Mouse (Mus musculus): ENCODE measurements at regions not wholly inside any gene's neighbourhood (a gene's known extent, or its start where the extent isn't known, plus 50 kb on each side); places are given as distances from the start of the nearest gene placed in this dataset.
"Not testable (repeated sequence)": the region's sequence is repeated elsewhere in the genome, so short reads cannot be mapped to it uniquely, and the experiment has no call there.

DNA sequence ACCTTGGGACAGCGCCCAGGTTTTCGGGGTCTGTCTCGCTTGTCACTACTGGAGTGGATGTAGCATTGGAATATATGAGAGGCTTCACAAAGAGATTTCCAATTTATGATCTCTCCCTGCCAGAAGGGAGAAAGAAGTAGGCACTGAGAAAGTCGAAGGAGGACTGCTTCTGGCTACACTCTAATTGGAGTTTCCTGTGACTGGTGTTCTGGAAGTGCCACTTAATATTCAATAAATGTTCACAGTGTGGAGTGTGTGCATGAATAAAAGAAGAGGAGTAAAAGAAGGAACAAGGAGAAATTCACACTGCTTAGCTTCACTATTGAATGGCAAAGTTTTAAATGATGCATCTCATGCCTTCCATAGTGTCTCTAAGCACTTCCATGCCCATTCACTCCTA, 77.1 kb upstream of the Arhgap42 start:
- no peaks in the 10 kb centered on the region for H3K4me1 ChIP-seq (ENCODE audit: control insufficient read depth in 1 of 2, insufficient read depth in 2 of 2)
- H3K4me2 ChIP-seq (ENCODE audit: insufficient read depth, low read depth, poor library complexity, severe bottlenecking), result no peak overlapping the region
- in situ Hi-C loops (cut with MboI; ENCODE audit: low pct_ligation_motif_present, low pct_unique_long_range_greater_than_20kb, low sequenced_read_pairs) (no loop called here), dilution Hi-C loops (cut with MboI; ENCODE audit: extremely low pct_ligation_motif_present, extremely low pct_unique_long_range_greater_than_20kb, low sequenced_read_pairs) (no loop called here)
- no peaks in the 10 kb centered on the region for H3K27me3 ChIP-seq (replicated peaks)
- H3K27ac ChIP-seq (ENCODE audit: insufficient read depth, low read depth), result no peak overlapping the region
- no peak overlapping the region for H3K9ac ChIP-seq (ENCODE audit: insufficient read depth, low read depth)
- TF ChIP-seq USF2 (conservative IDR thresholded peaks at IDR 0.05; ENCODE audit: low read depth, low read length) (no peak), ZNF384 (IDR thresholded peaks at IDR 0.05; ENCODE audit: low read depth, low read length) (no peak), MEF2A (IDR thresholded peaks at IDR 0.05; ENCODE audit: borderline replicate concordance, low read depth, low read length) (no peak)
- no peak for DNase-seq (ENCODE audit: extremely low read depth)
- no peaks in the 10 kb centered on the region for H3K36me3 ChIP-seq (replicated peaks in 1 of 2; ENCODE audit: control insufficient read depth in 1 of 2, insufficient read depth in 1 of 2, low read length in 1 of 2)
- no peak overlapping the region for H3K4me3 ChIP-seq (replicated peaks in 1 of 3; ENCODE audit: low read depth in 2 of 3, low read length in 2 of 3, poor library complexity in 1 of 3)
- no peaks in the 10 kb centered on the region for H3K79me2 ChIP-seq (replicated peaks; ENCODE audit: control insufficient read depth, extremely low read depth, insufficient read depth, poor library complexity, severe bottlenecking)
- H3K9me3 ChIP-seq (replicated peaks; ENCODE audit: low read length), result peaks cover 47% of the 10 kb centered on the region

DNA sequence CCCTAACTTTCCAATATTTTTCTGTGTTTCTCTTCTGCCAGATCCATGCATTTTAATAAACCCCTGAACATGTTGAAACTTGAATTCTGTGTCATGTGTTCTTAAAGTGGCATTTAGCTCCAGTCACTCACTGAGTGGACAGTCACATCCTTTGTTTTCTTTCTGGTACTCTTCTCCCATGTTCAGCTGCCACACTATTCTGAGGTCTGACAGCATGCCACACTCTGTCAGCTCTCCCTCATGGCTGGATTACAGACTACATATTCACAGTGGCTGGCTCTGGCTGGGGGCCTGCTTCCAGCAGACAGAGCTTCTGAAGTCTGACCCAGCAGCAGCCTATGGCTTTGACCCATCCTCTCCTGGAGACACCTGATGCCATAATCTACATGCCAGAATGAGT, 73.4 kb upstream of the Arhgap42 start:
- no peaks in the 10 kb centered on the region for H3K36me3 ChIP-seq (replicated peaks in 1 of 2; ENCODE audit: control insufficient read depth in 1 of 2, insufficient read depth in 1 of 2, low read length in 1 of 2)
- TF ChIP-seq CHD2 (IDR thresholded peaks at IDR 0.05; ENCODE audit: low read length), result no peak
- TF ChIP-seq NELFE (IDR thresholded peaks at IDR 0.05; ENCODE audit: low read depth, low read length), result no peak
- TF ChIP-seq POLR2A (IDR thresholded peaks at IDR 0.05; ENCODE audit: low read depth, low read length), result no peak
- no peak overlapping the region for H3K4me2 ChIP-seq (ENCODE audit: insufficient read depth, low read depth, poor library complexity, severe bottlenecking)
- no peak overlapping the region for H3K27ac ChIP-seq (ENCODE audit: insufficient read depth, low read depth)
- H3K27me3 ChIP-seq (replicated peaks), result no peaks in the 10 kb centered on the region
- DNase-seq (ENCODE audit: extremely low read depth), result no peak
- in situ Hi-C loops (cut with MboI; ENCODE audit: low pct_ligation_motif_present, low pct_unique_long_range_greater_than_20kb, low sequenced_read_pairs), result no loop called here
- no peaks in the 10 kb centered on the region for H3K79me2 ChIP-seq (replicated peaks; ENCODE audit: control insufficient read depth, extremely low read depth, insufficient read depth, poor library complexity, severe bottlenecking)
- H3K9ac ChIP-seq (ENCODE audit: insufficient read depth, low read depth), result no peak overlapping the region
- dilution Hi-C loops (cut with MboI; ENCODE audit: extremely low pct_ligation_motif_present, extremely low pct_unique_long_range_greater_than_20kb, low sequenced_read_pairs), result no loop called here
- H3K4me3 ChIP-seq (replicated peaks in 1 of 3; ENCODE audit: low read depth in 2 of 3, low read length in 2 of 3, poor library complexity in 1 of 3), result no peak overlapping the region
- H3K9me3 ChIP-seq (replicated peaks; ENCODE audit: low read length), result peaks cover 24% of the 10 kb centered on the region
- H3K4me1 ChIP-seq (ENCODE audit: control insufficient read depth in 1 of 2, insufficient read depth in 2 of 2), result no peaks in the 10 kb centered on the region

DNA sequence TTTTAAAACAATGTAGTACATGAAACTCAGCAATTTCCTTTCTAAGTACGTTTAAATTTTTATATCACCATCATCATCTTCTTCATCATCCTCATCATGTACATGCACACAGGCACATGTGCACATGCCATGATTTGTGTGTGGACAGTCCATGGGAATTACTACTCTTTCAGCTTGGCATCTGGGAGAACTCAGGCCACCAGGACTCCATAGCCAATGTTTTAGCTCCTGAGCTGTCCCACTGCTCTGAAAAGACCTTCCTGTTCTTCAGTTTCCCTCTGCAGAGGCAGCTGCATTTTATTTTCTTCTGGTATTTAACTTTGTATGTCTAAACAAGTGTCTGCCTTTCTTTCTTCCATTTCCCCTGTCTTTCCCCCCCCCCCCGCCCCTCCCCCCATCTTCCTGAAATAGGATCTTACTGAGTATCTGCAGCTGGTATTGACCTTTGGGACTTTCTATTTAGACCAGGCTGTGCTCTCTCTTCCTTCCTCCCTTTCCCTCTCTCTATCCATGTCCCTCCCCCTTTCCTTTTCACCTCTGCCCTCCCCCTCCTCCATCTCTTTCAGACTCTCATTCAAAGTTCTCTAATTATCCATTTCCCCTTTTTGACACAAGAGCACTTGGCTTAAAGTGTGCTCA, 72.8 kb upstream of the Arhgap42 start:
- Histone ChIP-seq H3K4me3 (replicated peaks in 1 of 3; ENCODE audit: low read depth in 2 of 3, low read length in 2 of 3, poor library complexity in 1 of 3) (no peak overlapping the region), H3K4me2 (ENCODE audit: insufficient read depth, low read depth, poor library complexity, severe bottlenecking) (no peak overlapping the region), H3K27me3 (replicated peaks) (no peaks in the 10 kb centered on the region), H3K9ac (ENCODE audit: insufficient read depth, low read depth) (no peak overlapping the region), H3K36me3 (replicated peaks in 1 of 2; ENCODE audit: control insufficient read depth in 1 of 2, insufficient read depth in 1 of 2, low read length in 1 of 2) (no peaks in the 10 kb centered on the region), H3K27ac (ENCODE audit: insufficient read depth, low read depth) (no peak overlapping the region), H3K9me3 (replicated peaks; ENCODE audit: low read length) (peaks cover 22% of the 10 kb centered on the region), H3K79me2 (replicated peaks; ENCODE audit: control insufficient read depth, extremely low read depth, insufficient read depth, poor library complexity, severe bottlenecking) (no peaks in the 10 kb centered on the region), H3K4me1 (ENCODE audit: control insufficient read depth in 1 of 2, insufficient read depth in 2 of 2) (no peaks in the 10 kb centered on the region)
- no peak for TF ChIP-seq USF1 (IDR thresholded peaks at IDR 0.05; ENCODE audit: low read depth, low read length)
- TF ChIP-seq CHD2 (IDR thresholded peaks at IDR 0.05; ENCODE audit: low read length), result no peak
- no peak for TF ChIP-seq NRF1 (IDR thresholded peaks at IDR 0.05; ENCODE audit: low read depth, low read length)
- dilution Hi-C loops (cut with MboI; ENCODE audit: extremely low pct_ligation_motif_present, extremely low pct_unique_long_range_greater_than_20kb, low sequenced_read_pairs), result no loop called here
- in situ Hi-C loops (cut with MboI; ENCODE audit: low pct_ligation_motif_present, low pct_unique_long_range_greater_than_20kb, low sequenced_read_pairs), result no loop called here
- no peak for DNase-seq (ENCODE audit: extremely low read depth)

DNA sequence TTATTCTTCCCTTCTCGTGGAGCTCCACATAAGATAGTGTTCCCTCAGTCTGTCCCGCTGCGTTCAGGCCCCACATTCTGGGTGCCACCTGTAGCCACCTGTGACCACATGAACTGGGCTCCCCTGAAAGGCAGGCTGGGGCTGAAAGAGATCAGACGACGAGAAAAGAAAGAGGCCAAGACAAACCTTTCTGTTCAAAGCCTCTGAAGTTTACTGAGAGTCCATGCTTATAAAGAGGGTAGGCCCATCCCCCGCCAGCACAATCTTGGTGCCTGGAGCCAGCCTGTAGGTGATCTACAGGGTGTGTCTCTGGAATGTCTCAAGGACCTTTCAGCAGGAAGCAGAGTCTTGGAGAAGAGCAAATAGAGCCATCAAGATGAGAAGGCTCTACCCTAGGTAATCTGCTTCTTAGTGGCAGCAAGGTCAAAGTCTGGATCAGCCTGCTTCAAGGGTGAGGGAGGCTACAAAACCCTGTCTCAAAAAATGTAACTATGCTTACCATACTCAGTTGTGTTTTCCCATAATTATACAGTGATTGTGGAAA, 72.2 kb upstream of the Arhgap42 start:
- in situ Hi-C loops (cut with MboI; ENCODE audit: low pct_ligation_motif_present, low pct_unique_long_range_greater_than_20kb, low sequenced_read_pairs); DNase-seq (ENCODE audit: extremely low read depth); H3K27me3 ChIP-seq (replicated peaks); H3K27ac ChIP-seq (ENCODE audit: insufficient read depth, low read depth); H3K4me2 ChIP-seq (ENCODE audit: insufficient read depth, low read depth, poor library complexity, severe bottlenecking); dilution Hi-C loops (cut with MboI; ENCODE audit: extremely low pct_ligation_motif_present, extremely low pct_unique_long_range_greater_than_20kb, low sequenced_read_pairs); H3K36me3 ChIP-seq (replicated peaks in 1 of 2; ENCODE audit: control insufficient read depth in 1 of 2, insufficient read depth in 1 of 2, low read length in 1 of 2); H3K79me2 ChIP-seq (replicated peaks; ENCODE audit: control insufficient read depth, extremely low read depth, insufficient read depth, poor library complexity, severe bottlenecking); H3K4me3 ChIP-seq (replicated peaks in 1 of 3; ENCODE audit: low read depth in 2 of 3, low read length in 2 of 3, poor library complexity in 1 of 3); H3K9ac ChIP-seq (ENCODE audit: insufficient read depth, low read depth); H3K4me1 ChIP-seq (ENCODE audit: control insufficient read depth in 1 of 2, insufficient read depth in 2 of 2): not testable (repeated sequence)
- peaks cover 20% of the 10 kb centered on the region for H3K9me3 ChIP-seq (replicated peaks; ENCODE audit: low read length)
